Mouse (Mus musculus): ENCODE measurements around the gene Hpn.

GRCm38 (mm10) chr7:31149271-31149670 is 34.2 kb upstream of the Hpn start:
- no peak for TF ChIP-seq CTCF (IDR thresholded peaks at IDR 0.05; ENCODE audit: control insufficient read depth, insufficient read depth, low read length)
- TF ChIP-seq POLR2A (IDR thresholded peaks at IDR 0.05; ENCODE audit: borderline replicate concordance, control insufficient read depth, low read depth, low read length): no peak
